Mouse (Mus musculus) stomach, postnatal 0 days (tissue): ENCODE measurements at regions not wholly inside any gene's neighbourhood (a gene's known extent, or its start where the extent isn't known, plus 50 kb on each side); places are given as distances from the start of the nearest gene placed in this dataset.
A peak's percentile ranks its signal among the peaks of the same experiment; 100 is the strongest.

ENCODE experiments used
- ATAC-seq: fragments of 200-750 bp; cut with Nextera tagmentation; 2 replicates; pipeline ENCODE4 v1.8.0; 2017; ENCODE audit not compliant: low FRiP score, low TSS enrichment
- DNase-seq: peaks from one replicate; pipeline ENCODE4 v3.0.0-alpha.2; 2016; ENCODE audit warnings: low spot score
- H3K27ac ChIP-seq: fragments of 300-500 bp; sonication (generic); replicated peaks from 2 replicates; pipeline ENCODE4 v1.5.1; 2014; ENCODE audit warnings: mild to moderate bottlenecking, control low read depth
- H3K27me3 ChIP-seq: fragments of 300-500 bp; sonication (generic); 2 replicates; pipeline ENCODE4 v1.6.1; 2014; ENCODE audit warnings: low read length; ENCODE audit not compliant: control insufficient read depth, insufficient read depth
- H3K36me3 ChIP-seq: fragments of 300-500 bp; sonication (generic); 2 replicates; pipeline ENCODE4 v1.6.1; 2014; ENCODE audit warnings: low read length, mixed read lengths; ENCODE audit not compliant: control insufficient read depth, insufficient read depth
- H3K4me1 ChIP-seq: fragments of 300-500 bp; sonication (generic); replicated peaks from 2 replicates; pipeline ENCODE4 v1.6.1; 2014; ENCODE audit warnings: antibody characterized with exemption; ENCODE audit not compliant: control insufficient read depth, insufficient read depth
- H3K4me2 ChIP-seq: fragments of 300-500 bp; sonication (generic); replicated peaks from 2 replicates; pipeline ENCODE4 v1.6.1; 2014; ENCODE audit warnings: low read depth, mild to moderate bottlenecking, control low read depth, moderate library complexity
- H3K4me3 ChIP-seq: fragments of 300-500 bp; sonication (generic); 2 replicates; pipeline ENCODE4 v1.5.1; 2014; ENCODE audit warnings: low read depth, low read length, control low read depth
- H3K9ac ChIP-seq: fragments of 300-500 bp; sonication (generic); 2 replicates; pipeline ENCODE4 v1.6.1; 2014; ENCODE audit warnings: mild to moderate bottlenecking, low read length, control low read depth, mixed read lengths
- H3K9me3 ChIP-seq: fragments of 300-500 bp; sonication (generic); 2 replicates; pipeline ENCODE4 v1.6.1; 2016; ENCODE audit warnings: low read length; ENCODE audit not compliant: control insufficient read depth
- CTCF ChIP-seq: IDR thresholded peaks from 2 replicates; pipeline ENCODE4 v1.5.1; 2016; ENCODE audit warnings: antibody characterized with exemption, low read depth, mild to moderate bottlenecking, moderate library complexity
- EP300 ChIP-seq: optimal IDR thresholded peaks from 2 replicates; pipeline ENCODE3; 2016; ENCODE audit warnings: antibody characterized with exemption
- WGBS: fragments of 180-500 bp; shearing (Covaris S2); extraction: QIAGEN DNeasy Blood & Tissue Kit; methylation state at CpG from one replicate; pipeline ENCODE4 v1.1.7; 2014; 5-methylcytosine and 5-hydroxymethylcytosine counted together

GRCm38 (mm10) chr17:83906751-83907537 is 59.2 kb upstream of the Haao start:
- no peak for ATAC-seq
- 72% methylated on average over 12 of the region's 12 CpGs for WGBS

DNA sequence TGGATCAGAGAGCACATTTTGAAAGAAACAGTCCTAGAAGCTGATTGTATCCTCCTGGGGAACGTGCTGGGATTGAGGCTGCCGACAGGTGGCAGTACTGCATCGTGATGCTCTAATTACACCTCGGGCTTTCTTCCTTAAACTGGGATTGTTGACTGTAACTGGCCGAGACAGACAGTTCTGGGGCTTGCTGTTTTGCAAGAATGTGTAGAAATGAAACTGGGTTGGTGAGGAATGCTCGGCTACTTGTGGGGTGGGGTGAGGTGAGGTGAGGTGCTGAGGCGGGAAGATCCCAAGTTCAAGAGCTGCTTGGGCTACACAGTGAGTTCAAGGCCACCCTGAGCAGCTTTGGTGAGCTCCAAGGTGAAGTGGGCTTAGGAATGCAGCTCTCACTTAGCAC is 55.7 kb upstream of the Haao start:
- TF ChIP-seq CTCF = peak; percentile 98
- TF ChIP-seq EP300 = no peak
- ATAC-seq (peak; percentile 85), DNase-seq (peak; percentile 89)
- Histone ChIP-seq H3K4me3 (no peak overlapping the region), H3K4me2 (no peak overlapping the region), H3K27me3 (no peaks in the 10 kb centered on the region), H3K4me1 (peaks cover 2% of the 10 kb centered on the region; the same call in 1 of the 2 replicates), H3K9me3 (no peaks in the 10 kb centered on the region), H3K36me3 (no peaks in the 10 kb centered on the region), H3K27ac (no peak overlapping the region), H3K9ac (no peak overlapping the region)
- 1% methylated on average over 7 of the region's 7 CpGs for WGBS

More at GRCm38 (mm10) chr17:83906751-83907537, 59.2 kb upstream of the Haao start:
- Histone ChIP-seq H3K27ac (no peak overlapping the region), H3K36me3 (no peaks in the 10 kb centered on the region), H3K4me1 (no peaks in the 10 kb centered on the region), H3K4me2 (no peak overlapping the region), H3K27me3 (no peaks in the 10 kb centered on the region), H3K4me3 (no peak overlapping the region), H3K9ac (no peak overlapping the region), H3K9me3 (no peaks in the 10 kb centered on the region)
- no peak for TF ChIP-seq EP300
- no peak for DNase-seq

DNA sequence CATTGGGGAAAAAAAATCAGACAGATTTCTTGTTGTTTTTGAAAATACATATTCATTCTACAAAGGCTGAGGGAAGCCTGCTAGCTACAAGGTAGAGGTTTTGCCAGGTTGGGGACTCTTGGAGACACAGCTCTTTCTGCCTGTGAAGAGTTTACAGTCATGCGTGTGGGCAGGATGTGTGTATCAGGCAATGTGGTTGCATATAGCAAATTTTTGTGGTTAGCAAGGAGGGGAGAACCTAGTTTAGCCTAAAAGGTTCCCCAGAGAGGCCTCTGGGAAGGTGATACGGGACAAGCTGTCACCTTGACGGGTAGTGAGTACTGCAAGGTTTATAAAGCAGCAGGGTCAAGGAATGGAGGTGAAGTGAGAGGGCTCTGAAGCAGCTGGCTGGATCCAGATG is 54.8 kb upstream of the Haao start:
- DNase-seq = no peak

GRCm38 (mm10) chr17:83902091-83902490 is 54.3 kb upstream of the Haao start:
- Histone ChIP-seq H3K36me3 (no peaks in the 10 kb centered on the region), H3K9ac (no peak overlapping the region), H3K27me3 (no peaks in the 10 kb centered on the region), H3K4me2 (no peak overlapping the region), H3K4me1 (peaks cover 7% of the 10 kb centered on the region; the same call in 1 of the 2 replicates), H3K9me3 (no peaks in the 10 kb centered on the region), H3K27ac (peak overlapping the region; percentile 61), H3K4me3 (no peak overlapping the region)
- DNase-seq = no peak
- no peak; the same call in 1 of the 2 replicates for ATAC-seq
- WGBS = 42% methylated on average over 6 of the region's 6 CpGs
- TF ChIP-seq EP300 (no peak), CTCF (no peak)

More for the DNA sequence above, 54.8 kb upstream of the Haao start:
- no peak for ATAC-seq
- no peak overlapping the region for H3K4me2 ChIP-seq
- H3K27ac ChIP-seq = peak overlapping the region; percentile 73
- no peak overlapping the region for H3K4me3 ChIP-seq
- H3K9ac ChIP-seq = peak overlapping the region; percentile 31; the same call in 1 of the 2 replicates
- H3K36me3 ChIP-seq = no peaks in the 10 kb centered on the region
- no peaks in the 10 kb centered on the region for H3K27me3 ChIP-seq
- H3K9me3 ChIP-seq = no peaks in the 10 kb centered on the region
- no peak for TF ChIP-seq CTCF
- no peak for TF ChIP-seq EP300
- H3K4me1 ChIP-seq = peaks cover 7% of the 10 kb centered on the region; the same call in 1 of the 2 replicates
- WGBS = 66% methylated on average over 3 of the region's 3 CpGs

DNA sequence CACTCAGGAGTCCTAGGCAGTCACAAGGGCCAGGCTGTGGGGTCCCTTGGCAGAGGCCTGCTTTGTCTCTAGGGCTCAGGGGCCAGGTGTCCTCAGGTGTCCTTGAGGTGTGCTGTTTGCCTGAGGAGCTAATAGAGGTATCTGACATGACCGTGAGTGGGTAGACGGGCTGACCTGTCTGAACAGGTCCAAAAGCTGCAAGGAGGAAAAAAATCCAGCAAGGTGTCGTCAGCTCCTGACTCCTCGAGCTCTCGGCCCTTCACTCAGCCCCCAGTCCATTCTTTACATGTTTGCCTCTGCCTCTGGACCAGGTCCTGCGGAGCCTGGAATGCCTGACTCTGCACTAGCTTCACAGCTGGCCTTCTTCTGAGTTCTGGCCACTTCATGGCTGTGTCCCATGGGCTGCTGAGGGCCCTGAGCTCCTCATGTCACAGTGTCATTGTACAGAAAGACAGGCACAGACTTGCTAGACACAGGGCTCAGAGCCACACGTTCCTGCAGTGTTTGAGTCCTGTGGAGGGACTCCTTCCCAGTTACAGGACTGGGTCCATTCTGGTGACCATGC is 51.9 kb upstream of the Haao start:
- H3K4me2 ChIP-seq = no peak overlapping the region
- H3K27me3 ChIP-seq = no peaks in the 10 kb centered on the region
- DNase-seq (no peak), ATAC-seq (no peak)
- H3K4me1 ChIP-seq = peaks cover 16% of the 10 kb centered on the region
- H3K27ac ChIP-seq = peak overlapping the region; percentile 81
- TF ChIP-seq CTCF (no peak), EP300 (no peak)
- H3K36me3 ChIP-seq = no peaks in the 10 kb centered on the region
- WGBS = 58% methylated on average over 7 of the region's 7 CpGs
- no peak overlapping the region for H3K9ac ChIP-seq
- H3K9me3 ChIP-seq = no peaks in the 10 kb centered on the region
- H3K4me3 ChIP-seq = no peak overlapping the region

GRCm38 (mm10) chr17:83898531-83898930 is 50.8 kb upstream of the Haao start:
- no peak for ATAC-seq
- Histone ChIP-seq H3K9ac (no peak overlapping the region), H3K27me3 (no peaks in the 10 kb centered on the region), H3K4me3 (no peak overlapping the region), H3K27ac (peak overlapping the region; percentile 81), H3K4me2 (no peak overlapping the region), H3K36me3 (no peaks in the 10 kb centered on the region), H3K9me3 (no peaks in the 10 kb centered on the region), H3K4me1 (peaks cover 16% of the 10 kb centered on the region)
- 77% methylated on average over 5 of the region's 5 CpGs for WGBS
- DNase-seq = no peak
- TF ChIP-seq EP300 = no peak
- no peak for TF ChIP-seq CTCF
